Mouse (Mus musculus) lung, postnatal 4 days (tissue): ENCODE data around the gene Mdk.

Source experiments
- DNase-seq, 2 experiments: peaks; one replicate each; pipeline ENCODE4 v3.0.0; 2021

The Mdk gene

GRCm38 (mm10) chr2:91932160-91932711, at the start of gene Mdk:
TSS of gene Mdk (minus strand) at chr2:91932297.
- DNase-seq, result peak in 1 of 2 experiments; percentile 43

- no peak for DNase-seq
Observed at GRCm38 (mm10) chr2:91980830-91981229, 48.7 kb upstream of the Mdk start.

- DNase-seq, result no peak
Observed at GRCm38 (mm10) chr2:91980245-91980644, 48.1 kb upstream of the Mdk start.

GRCm38 (mm10) chr2:91978547-91978946, 46.5 kb upstream of the Mdk start:
- no peak for DNase-seq

GRCm38 (mm10) chr2:91977960-91978359, 45.9 kb upstream of the Mdk start:
- DNase-seq, result no peak

- no peak for DNase-seq
Observed at GRCm38 (mm10) chr2:91975581-91976541, 43.8 kb upstream of the Mdk start, which contains the start of gene Dgkz. TSS of gene Dgkz (minus strand) at chr2:91975864.

- no peak for DNase-seq
Observed at GRCm38 (mm10) chr2:91973416-91974135, 41.5 kb upstream of the Mdk start.

- DNase-seq, result peak; percentile 57 to 65
Observed at GRCm38 (mm10) chr2:91972121-91972566, 40.0 kb upstream of the Mdk start.

GRCm38 (mm10) chr2:91971231-91972097, 39.4 kb upstream of the Mdk start:
- peak; percentile 60 to 80 for DNase-seq

GRCm38 (mm10) chr2:91967962-91968361, 35.9 kb upstream of the Mdk start:
- DNase-seq, result peak; percentile 71 to 83

- DNase-seq, result no peak
Observed at GRCm38 (mm10) chr2:91966367-91966766, 34.3 kb upstream of the Mdk start.

- DNase-seq, result peak; percentile 87 to 90
Observed at GRCm38 (mm10) chr2:91965417-91965816, 33.3 kb upstream of the Mdk start.

GRCm38 (mm10) chr2:91964610-91965204, 32.6 kb upstream of the Mdk start:
- DNase-seq, result no peak

- DNase-seq, result peak; percentile 98 to 99
Observed at GRCm38 (mm10) chr2:91963443-91963932, 31.4 kb upstream of the Mdk start.

- no peak for DNase-seq
Observed at GRCm38 (mm10) chr2:91962864-91963401, 30.8 kb upstream of the Mdk start.

GRCm38 (mm10) chr2:91961901-91962761, 30.0 kb upstream of the Mdk start:
- DNase-seq, result no peak

- no peak for DNase-seq
Observed at GRCm38 (mm10) chr2:91960459-91960858, 28.4 kb upstream of the Mdk start.

- DNase-seq, result no peak
Observed at GRCm38 (mm10) chr2:91959544-91960410, 27.7 kb upstream of the Mdk start.
